8 mouse cellular contexts compared by ENCODE assay signal in the genomic region with DNA sequence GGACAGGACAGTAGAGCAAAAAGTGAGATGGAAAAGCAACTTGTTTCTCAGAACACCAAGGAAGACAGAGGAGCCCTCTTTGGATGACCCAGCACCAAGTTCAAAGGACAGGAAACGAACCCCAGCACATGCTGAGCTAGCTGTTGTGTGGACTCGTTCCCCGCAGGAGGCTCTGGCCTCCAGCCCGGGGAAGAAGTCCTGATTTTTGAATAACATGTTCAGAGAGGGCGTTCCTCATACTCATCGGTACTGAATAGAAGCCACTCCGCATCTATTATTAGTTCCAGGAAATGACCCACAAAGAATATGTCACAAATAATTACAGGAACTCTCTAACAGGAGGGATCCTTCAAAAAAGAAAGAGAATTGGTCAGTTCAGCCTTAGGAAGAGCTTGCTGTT. TPM values are rescaled to one million over a fixed set of nuclear protein-coding genes. Genes with fewer than 3 reads are reported as not detected.
A peak's percentile ranks its signal among the peaks of the same experiment; 100 is the strongest.
DNase-seq lines count a peak whose midpoint lies in the region; ATAC-seq and TF ChIP-seq lines count a peak whose summit lies in the region.

No protein-coding gene starts in this region.

- no peaks in the 10 kb centered on the region for H3K9me3 ChIP-seq in liver, postnatal 0 days (ENCODE audit: low read length)
- no peaks in the 10 kb centered on the region for H3K9me3 ChIP-seq in liver, embryonic 12.5 days (replicated peaks)

- H3K27me3 ChIP-seq in liver, postnatal 0 days (ENCODE audit: insufficient read depth, low read length), result no peaks in the 10 kb centered on the region
- no peaks in the 10 kb centered on the region for H3K27me3 ChIP-seq in liver, embryonic 12.5 days (replicated peaks)

- peak; percentile 29; the same call in 1 of the 2 replicates for ATAC-seq in liver, postnatal 0 days
- no peak for ATAC-seq in liver, embryonic 12.5 days
- ATAC-seq in monocyte, adult 5-6 weeks (replicated peaks; ENCODE audit: insufficient number of reproducible peaks, low FRiP score, low TSS enrichment, poor library complexity, severe bottlenecking), result peak; percentile 54

- no peak overlapping the region for H3K4me3 ChIP-seq in liver, postnatal 0 days (ENCODE audit: low read depth, low read length)
- H3K4me3 ChIP-seq in liver, embryonic 12.5 days, result no peak overlapping the region

- no peak overlapping the region for H3K4me2 ChIP-seq in liver, postnatal 0 days (ENCODE audit: low read depth, low read length)
- no peak overlapping the region for H3K4me2 ChIP-seq in liver, embryonic 12.5 days

- WGBS in liver, postnatal 0 days (ENCODE audit: insufficient replicate concordance), result 21% methylated on average over 7 of the region's 7 CpGs
- 30% methylated on average over 7 of the region's 7 CpGs for WGBS in liver, embryonic 12.5 days (ENCODE audit: insufficient replicate concordance)

- no peak overlapping the region for H3K27ac ChIP-seq in liver, postnatal 0 days (ENCODE audit: low read depth)
- no peak overlapping the region for H3K27ac ChIP-seq in liver, embryonic 12.5 days

- no peaks in the 10 kb centered on the region for H3K36me3 ChIP-seq in liver, postnatal 0 days (replicated peaks; ENCODE audit: insufficient read depth, low read length)
- no peaks in the 10 kb centered on the region for H3K36me3 ChIP-seq in liver, embryonic 12.5 days

- no peak for TF ChIP-seq EP300 in liver, postnatal 0 days (IDR thresholded peaks at IDR 0.05; ENCODE audit: low read depth)

- no peak for DNase-seq in liver, postnatal 0 days
- DNase-seq in gastrocnemius, postnatal 10 days, result peak; percentile 26
- peak; percentile 68 for DNase-seq in kidney, adult 9 months
- DNase-seq in right cerebral cortex, adult 2 months (ENCODE audit: low spot score in 2 of 2), result no peak
- DNase-seq in thymus, postnatal 10 days (ENCODE audit: low spot score in 2 of 2), result no peak
- DNase-seq in left cerebral cortex, adult 18-20 months (ENCODE audit: low spot score in 2 of 2), result no peak

- no peak overlapping the region for H3K9ac ChIP-seq in liver, postnatal 0 days (replicated peaks)
- no peak overlapping the region for H3K9ac ChIP-seq in liver, embryonic 12.5 days

- H3K4me1 ChIP-seq in liver, postnatal 0 days (ENCODE audit: insufficient read depth), result peaks cover 3% of the 10 kb centered on the region; the same call in 1 of the 2 replicates
- no peaks in the 10 kb centered on the region; the same call in 1 of the 2 replicates for H3K4me1 ChIP-seq in liver, embryonic 12.5 days

- no peak for TF ChIP-seq CTCF in liver, postnatal 0 days (IDR thresholded peaks at IDR 0.05; ENCODE audit: low read depth)

RNA-seq across cellular contexts. Expression of a gene that starts 18.8 kb away (rescaled TPM):
- 0.09 and 0.21 TPM in 2 replicates for polyA plus RNA-seq in liver, postnatal 0 days (2015; fragmentation: Nextera tagmentation; extraction: Ambion mirVana)
- 0.23 and 0.46 TPM in 2 replicates for polyA plus RNA-seq in liver, embryonic 12.5 days (2016; fragmentation: Nextera tagmentation; extraction: Ambion mirVana)
- total RNA-seq in gastrocnemius, postnatal 10 days (2021), result 1 to 10 TPM in 1 of 2 experiments, under 1 TPM in 1; 0.80 to 1.6 TPM
- total RNA-seq in monocyte, adult 5-6 weeks (2017), result 0.10 to 7.4 TPM (median 0.29 TPM) in 3 replicates
- total RNA-seq in left cerebral cortex, adult 18-20 months (2021), result under 1 TPM; 0.12 to 0.14 TPM

Comparison
In these comparisons a context has a peak if more than half of its experiments do, and no peak if none do; other contexts are left out.
1. DNase-seq: peak in gastrocnemius, postnatal 10 days (single experiment) and kidney, adult 9 months (single experiment); none in liver, postnatal 0 days (single experiment), right cerebral cortex, adult 2 months (0 of 2), thymus, postnatal 10 days (0 of 2) and left cerebral cortex, adult 18-20 months (0 of 2).